14 mouse cellular contexts compared by ENCODE assay signal in genomic region chr17:25456540-25456939, GRCm38 (mm10). TPM values are rescaled to one million over a fixed set of nuclear protein-coding genes. Genes with fewer than 3 reads are reported as not detected.
DNase-seq lines count a peak whose midpoint lies in the region; ATAC-seq lines count a peak whose summit lies in the region.
"Had no signal": no experiment of that assay in that cellular context is flagged by ENCODE, and none has a peak within 500 bp of the region (broad histone marks: within the 10 kb centered on the region; RNA-seq: fewer than 3 reads in every experiment).

No protein-coding gene starts in this region.

- H3K4me2 ChIP-seq in hindbrain, embryonic 12.5 days (replicated peaks), result 0 out of 2 replicates have a peak overlapping the region, but pooled peaks have one; percentile 0
- H3K4me2 ChIP-seq in hindbrain, embryonic 15.5 days, result no peak overlapping the region
- H3K4me2 ChIP-seq: liver, embryonic 13.5 days had no signal

- H3K27ac ChIP-seq in hindbrain, embryonic 12.5 days, result peak overlapping the region; percentile 42; the same call in 1 of the 2 replicates
- H3K27ac ChIP-seq in hindbrain, embryonic 10.5 days, result no peak overlapping the region
- peak overlapping the region; percentile 9; the same call in 1 of the 2 replicates for H3K27ac ChIP-seq in hindbrain, embryonic 15.5 days (replicated peaks)
- H3K27ac ChIP-seq in limb, embryonic 10.5 days, result no peak overlapping the region
- H3K27ac ChIP-seq: kidney, postnatal 0 days; liver, embryonic 13.5 days had no signal

- no peaks in the 10 kb centered on the region for H3K36me3 ChIP-seq in hindbrain, embryonic 12.5 days
- H3K36me3 ChIP-seq in hindbrain, embryonic 10.5 days, result no peaks in the 10 kb centered on the region
- no peaks in the 10 kb centered on the region for H3K36me3 ChIP-seq in hindbrain, embryonic 15.5 days
- no peaks in the 10 kb centered on the region for H3K36me3 ChIP-seq in limb, embryonic 10.5 days
- H3K36me3 ChIP-seq: liver, embryonic 13.5 days had no signal

- no peak overlapping the region for H3K9ac ChIP-seq in hindbrain, embryonic 12.5 days
- H3K9ac ChIP-seq in hindbrain, embryonic 15.5 days, result no peak overlapping the region
- H3K9ac ChIP-seq: liver, embryonic 13.5 days had no signal

- peaks cover 7% of the 10 kb centered on the region; the same call in 1 of the 2 replicates for H3K4me1 ChIP-seq in hindbrain, embryonic 12.5 days
- H3K4me1 ChIP-seq in hindbrain, embryonic 10.5 days (replicated peaks), result peaks cover 19% of the 10 kb centered on the region
- peaks cover 9% of the 10 kb centered on the region for H3K4me1 ChIP-seq in hindbrain, embryonic 15.5 days (replicated peaks)
- H3K4me1 ChIP-seq in limb, embryonic 10.5 days, result peaks cover 5% of the 10 kb centered on the region
- H3K4me1 ChIP-seq: liver, embryonic 13.5 days had no signal

- whole genome bisulfite sequencing in hindbrain, embryonic 12.5 days, result 53% methylated on average over 8 of the region's 8 CpGs
- WGBS in hindbrain, embryonic 10.5 days, result 54% methylated on average over 8 of the region's 8 CpGs
- WGBS in hindbrain, embryonic 15.5 days, result 38% methylated on average over 8 of the region's 8 CpGs
- 63% methylated on average over 8 of the region's 8 CpGs for WGBS in limb, embryonic 10.5 days

- H3K4me3 ChIP-seq in hindbrain, embryonic 12.5 days, result no peak overlapping the region
- no peak overlapping the region for H3K4me3 ChIP-seq in hindbrain, embryonic 10.5 days
- no peak overlapping the region for H3K4me3 ChIP-seq in hindbrain, embryonic 15.5 days
- no peak overlapping the region for H3K4me3 ChIP-seq in limb, embryonic 10.5 days
- H3K4me3 ChIP-seq: liver, embryonic 13.5 days had no signal

- intact Hi-C loops in left cerebral cortex, postnatal 25 days (cut with DNase I), result no loop called here

- no peak for DNase-seq in hindbrain, embryonic 10.5 days (ENCODE audit: low spot score)
- DNase-seq in left cerebral cortex, postnatal 25 days (ENCODE audit: low spot score in 2 of 2), result peak; percentile 80 to 86
- peak; percentile 76 for DNase-seq in right cerebral cortex, postnatal 14 days
- DNase-seq in yolk sac, embryonic 10.5 days (ENCODE audit: low spot score), result no peak
- DNase-seq in limb, embryonic 10.5 days (ENCODE audit: low spot score), result no peak
- no peak for DNase-seq in retina, embryonic 14.5 days (ENCODE audit: low spot score)
- DNase-seq: gastrocnemius, postnatal 25 days; heart, postnatal 36 days; liver, embryonic 13.5 days had no signal

- peak; percentile 52; the same call in 1 of the 2 replicates for ATAC-seq in hindbrain, embryonic 12.5 days (ENCODE audit: low FRiP score)
- ATAC-seq in hindbrain, embryonic 15.5 days (ENCODE audit: low FRiP score, low read depth), result peak; percentile 69; the same call in 1 of the 2 replicates

- H3K9me3 ChIP-seq in hindbrain, embryonic 12.5 days (replicated peaks), result no peaks in the 10 kb centered on the region
- 0 out of 2 replicates have a peak, but pooled peaks cover 3% of the 10 kb centered on the region for H3K9me3 ChIP-seq in hindbrain, embryonic 10.5 days
- no peaks in the 10 kb centered on the region for H3K9me3 ChIP-seq in hindbrain, embryonic 15.5 days
- no peaks in the 10 kb centered on the region for H3K9me3 ChIP-seq in limb, embryonic 10.5 days (replicated peaks)
- H3K9me3 ChIP-seq: liver, embryonic 13.5 days had no signal

- H3K27me3 ChIP-seq in hindbrain, embryonic 12.5 days, result no peaks in the 10 kb centered on the region; the same call in 1 of the 2 replicates
- no peaks in the 10 kb centered on the region for H3K27me3 ChIP-seq in hindbrain, embryonic 10.5 days (ENCODE audit: insufficient read depth, poor library complexity, severe bottlenecking)
- no peaks in the 10 kb centered on the region for H3K27me3 ChIP-seq in hindbrain, embryonic 15.5 days
- H3K27me3 ChIP-seq in limb, embryonic 10.5 days (ENCODE audit: low read depth, poor library complexity, severe bottlenecking), result peaks cover 7% of the 10 kb centered on the region; the same call in 1 of the 2 replicates
- H3K27me3 ChIP-seq: liver, embryonic 13.5 days had no signal

RNA-seq across cellular contexts. Expression of gene Tekt4, which starts 2.1 kb away (rescaled TPM):
- polyA plus RNA-seq in hindbrain, embryonic 12.5 days (2016; fragmentation: Nextera tagmentation; extraction: Ambion mirVana), result 1.0 and 1.7 TPM in 2 replicates
- 1.2 and 2.8 TPM in 2 replicates for polyA plus RNA-seq in hindbrain, embryonic 10.5 days (2016; fragmentation: Nextera tagmentation; extraction: Ambion mirVana)
- polyA plus RNA-seq in hindbrain, embryonic 15.5 days (2015; fragmentation: Nextera tagmentation; extraction: Ambion mirVana), result 1.1 and 1.3 TPM in 2 replicates
- 1 to 10 TPM; 1.9 to 2.9 TPM for total RNA-seq in left cerebral cortex, postnatal 25 days (2021)
- not detected in 2 replicates for polyA plus RNA-seq in limb, embryonic 10.5 days (2016; fragmentation: Nextera tagmentation; extraction: Ambion mirVana)
- total RNA-seq: gastrocnemius, postnatal 25 days; megakaryocyte-erythroid progenitor cell, adult 5-6 weeks had no signal
- polyA plus RNA-seq: embryonic facial prominence, embryonic 11.5 days; kidney, postnatal 0 days; liver, embryonic 13.5 days had no signal

RNA-seq across cellular contexts. Expression of gene Cacna1h, which starts 23.0 kb away (rescaled TPM):
- polyA plus RNA-seq in hindbrain, embryonic 12.5 days (2016; fragmentation: Nextera tagmentation; extraction: Ambion mirVana), result 12.5 and 12.7 TPM in 2 replicates
- 3.9 and 6.8 TPM in 2 replicates for polyA plus RNA-seq in hindbrain, embryonic 10.5 days (2016; fragmentation: Nextera tagmentation; extraction: Ambion mirVana)
- 10.0 and 10.6 TPM in 2 replicates for polyA plus RNA-seq in hindbrain, embryonic 15.5 days (2015; fragmentation: Nextera tagmentation; extraction: Ambion mirVana)
- 10 to 100 TPM; 39.0 to 39.5 TPM for total RNA-seq in left cerebral cortex, postnatal 25 days (2021)
- 1.8 and 3.2 TPM in 2 replicates for polyA plus RNA-seq in limb, embryonic 10.5 days (2016; fragmentation: Nextera tagmentation; extraction: Ambion mirVana)

RNA-seq across cellular contexts. Expression of gene Sstr5, which starts 40.5 kb away (rescaled TPM):
- polyA plus RNA-seq in hindbrain, embryonic 12.5 days (2016; fragmentation: Nextera tagmentation; extraction: Ambion mirVana), result 0.14 TPM in 1 of 2 replicates, not detected in the other
- 0.06 and 0.27 TPM in 2 replicates for polyA plus RNA-seq in hindbrain, embryonic 10.5 days (2016; fragmentation: Nextera tagmentation; extraction: Ambion mirVana)
- polyA plus RNA-seq in hindbrain, embryonic 15.5 days (2015; fragmentation: Nextera tagmentation; extraction: Ambion mirVana), result 0.64 and 0.77 TPM in 2 replicates
- under 1 TPM in 1 of 2 experiments, not detected in 1; 0.60 TPM for total RNA-seq in left cerebral cortex, postnatal 25 days (2021)
- 0.20 TPM in 1 of 2 replicates, not detected in the other for polyA plus RNA-seq in limb, embryonic 10.5 days (2016; fragmentation: Nextera tagmentation; extraction: Ambion mirVana)
- total RNA-seq: gastrocnemius, postnatal 25 days; heart, postnatal 36 days; megakaryocyte-erythroid progenitor cell, adult 5-6 weeks had no signal
- polyA plus RNA-seq: kidney, postnatal 0 days; liver, embryonic 13.5 days had no signal

Comparison
In these comparisons a context has a peak if more than half of its experiments do, and no peak if none do; other contexts are left out.
1. H3K27ac ChIP-seq: peak in hindbrain, embryonic 12.5 days (single experiment) and hindbrain, embryonic 15.5 days (single experiment); none in hindbrain, embryonic 10.5 days (single experiment) and limb, embryonic 10.5 days (single experiment).
2. DNase-seq: peak in left cerebral cortex, postnatal 25 days (2 of 2) and right cerebral cortex, postnatal 14 days (single experiment); none in hindbrain, embryonic 10.5 days (single experiment), yolk sac, embryonic 10.5 days (single experiment), limb, embryonic 10.5 days (single experiment) and retina, embryonic 14.5 days (single experiment).